Mouse (Mus musculus) thymus, adult 2 months (tissue): ENCODE measurements at regions not wholly inside any gene's neighbourhood (a gene's known extent, or its start where the extent isn't known, plus 50 kb on each side); places are given as distances from the start of the nearest gene placed in this dataset.

Experiments used
- DNase-seq: peaks from one replicate; pipeline ENCODE4 v3.0.0; 2021
- H3K27ac ChIP-seq: fragments of 200-500 bp; 2 replicates; pipeline ENCODE4 v1.5.1; 2012; ENCODE audit warnings: low read length, control low read depth; ENCODE audit not compliant: control insufficient read depth, insufficient read depth
- H3K27me3 ChIP-seq: fragments of 200-500 bp; 2 replicates; pipeline ENCODE4 v1.6.1; 2012; ENCODE audit warnings: mild to moderate bottlenecking, low read length, moderate library complexity, mixed read lengths; ENCODE audit not compliant: control insufficient read depth, insufficient read depth
- H3K36me3 ChIP-seq: fragments of 200-500 bp; 2 replicates; pipeline ENCODE4 v1.6.1; 2012; ENCODE audit warnings: mild to moderate bottlenecking, low read length, moderate library complexity; ENCODE audit not compliant: control insufficient read depth, insufficient read depth
- H3K4me1 ChIP-seq: fragments of 200-500 bp; replicated peaks from 2 replicates; pipeline ENCODE4 v1.6.1; 2012; ENCODE audit warnings: low read length; ENCODE audit not compliant: control insufficient read depth, insufficient read depth
- H3K4me3 ChIP-seq: fragments of 200-500 bp; 2 replicates; pipeline ENCODE4 v1.5.1; 2012; ENCODE audit warnings: mild to moderate bottlenecking, low read length, control low read depth, moderate library complexity; ENCODE audit not compliant: control insufficient read depth, insufficient read depth
- CTCF ChIP-seq: fragments of 200-500 bp; IDR thresholded peaks from 2 replicates; pipeline ENCODE4 v1.5.1; 2012; ENCODE audit warnings: mild to moderate bottlenecking, control low read depth, low read length, moderate library complexity, borderline replicate concordance; ENCODE audit not compliant: control insufficient read depth, poor library complexity, insufficient read depth; ENCODE audit errors: extremely low read depth
- POLR2A ChIP-seq: fragments of 200-500 bp; IDR thresholded peaks from 2 replicates; pipeline ENCODE4 v1.6.1; 2012; ENCODE audit warnings: mild to moderate bottlenecking, low read length, control low read depth, moderate library complexity; ENCODE audit not compliant: control insufficient read depth, poor library complexity, insufficient read depth; ENCODE audit errors: extremely low read depth
- WGBS: fragments of 180-500 bp; shearing (Covaris S2); methylation state at CpG from one replicate; pipeline ENCODE4 v1.1.7; 2018; 5-methylcytosine and 5-hydroxymethylcytosine counted together

GRCm38 (mm10) chr6:67112311-67112710 is 75.1 kb upstream of the Gadd45a start:
- Histone ChIP-seq H3K4me1 (peaks cover 6% of the 10 kb centered on the region), H3K27me3 (no peaks in the 10 kb centered on the region), H3K36me3 (no peaks in the 10 kb centered on the region), H3K4me3 (no peak overlapping the region), H3K27ac (no peak overlapping the region)
- TF ChIP-seq CTCF (no peak), POLR2A (no peak)
- DNase-seq, result no peak
- 95% methylated on average over 6 of the region's 6 CpGs for WGBS

GRCm38 (mm10) chr6:67111581-67111980 is 74.3 kb upstream of the Gadd45a start:
- WGBS, result 96% methylated on average over 2 of the region's 2 CpGs
- no peaks in the 10 kb centered on the region for H3K36me3 ChIP-seq
- no peaks in the 10 kb centered on the region for H3K27me3 ChIP-seq
- TF ChIP-seq POLR2A (no peak), CTCF (no peak)
- no peak overlapping the region for H3K4me3 ChIP-seq
- H3K4me1 ChIP-seq, result peaks cover 6% of the 10 kb centered on the region
- no peak for DNase-seq
- no peak overlapping the region for H3K27ac ChIP-seq

- TF ChIP-seq CTCF, result no peak
- TF ChIP-seq POLR2A, result no peak
- 91% methylated on average over 1 of the region's 1 CpGs for WGBS
Measured at GRCm38 (mm10) chr6:67110391-67110790, 73.1 kb upstream of the Gadd45a start.

GRCm38 (mm10) chr6:67109774-67110173 is 72.5 kb upstream of the Gadd45a start:
- Histone ChIP-seq H3K4me3 (no peak overlapping the region), H3K27me3 (no peaks in the 10 kb centered on the region), H3K36me3 (no peaks in the 10 kb centered on the region), H3K27ac (no peak overlapping the region), H3K4me1 (no peaks in the 10 kb centered on the region)
- no peak for TF ChIP-seq CTCF
- TF ChIP-seq POLR2A, result no peak
- DNase-seq, result no peak
- WGBS, result 90% methylated on average over 4 of the region's 4 CpGs

More at GRCm38 (mm10) chr6:67110391-67110790, 73.1 kb upstream of the Gadd45a start:
- no peaks in the 10 kb centered on the region for H3K36me3 ChIP-seq
- H3K27ac ChIP-seq, result no peak overlapping the region
- no peak for DNase-seq
- H3K4me3 ChIP-seq, result no peak overlapping the region
- H3K4me1 ChIP-seq, result peaks cover 2% of the 10 kb centered on the region
- H3K27me3 ChIP-seq, result no peaks in the 10 kb centered on the region

GRCm38 (mm10) chr6:67107517-67107916 is 70.3 kb upstream of the Gadd45a start:
- WGBS, result 96% methylated on average over 4 of the region's 4 CpGs
- no peak for TF ChIP-seq CTCF
- no peak for TF ChIP-seq POLR2A
- no peak overlapping the region for H3K4me3 ChIP-seq
- H3K36me3 ChIP-seq, result no peaks in the 10 kb centered on the region
- no peak overlapping the region for H3K27ac ChIP-seq
- H3K27me3 ChIP-seq, result no peaks in the 10 kb centered on the region
- H3K4me1 ChIP-seq, result peaks cover 3% of the 10 kb centered on the region
- DNase-seq, result no peak

GRCm38 (mm10) chr6:67106493-67106892 is 69.2 kb upstream of the Gadd45a start:
- Histone ChIP-seq H3K4me3 (no peak overlapping the region), H3K36me3 (no peaks in the 10 kb centered on the region), H3K27ac (no peak overlapping the region), H3K4me1 (peaks cover 8% of the 10 kb centered on the region), H3K27me3 (no peaks in the 10 kb centered on the region)
- DNase-seq, result no peak
- TF ChIP-seq CTCF, result no peak
- no peak for TF ChIP-seq POLR2A
- WGBS, result 81% methylated on average over 2 of the region's 2 CpGs

- H3K27ac ChIP-seq, result no peak overlapping the region
- no peak for TF ChIP-seq POLR2A
- TF ChIP-seq CTCF, result no peak
- H3K36me3 ChIP-seq, result no peaks in the 10 kb centered on the region
- H3K4me3 ChIP-seq, result no peak overlapping the region
- DNase-seq, result no peak
- 70% methylated on average over 4 of the region's 4 CpGs for WGBS
- peaks cover 8% of the 10 kb centered on the region for H3K4me1 ChIP-seq
- no peaks in the 10 kb centered on the region for H3K27me3 ChIP-seq
Measured at GRCm38 (mm10) chr6:67105386-67105785, 68.1 kb upstream of the Gadd45a start.
